Mouse (Mus musculus) brain, embryonic 14.5 days (tissue): ENCODE results near the gene 4930453N24Rik. TPM values are rescaled to one million over a fixed set of nuclear protein-coding genes. Genes with fewer than 3 reads are reported as not detected.

Experiments
- DNase-seq: peaks from one replicate; pipeline ENCODE4 v3.0.0-alpha.2; 2011; ENCODE audit warnings: low read depth
- CTCF ChIP-seq: fragments of 200-500 bp; IDR thresholded peaks from 2 replicates; pipeline ENCODE4 v1.5.1; 2012; ENCODE audit warnings: inconsistent platforms, mild to moderate bottlenecking, moderate library complexity, borderline replicate concordance; ENCODE audit not compliant: insufficient read depth, insufficient read length; ENCODE audit errors: extremely low read depth
- POLR2A ChIP-seq: fragments of 200-500 bp; IDR thresholded peaks from 2 replicates; pipeline ENCODE4 v1.6.1; 2012; ENCODE audit warnings: mild to moderate bottlenecking, inconsistent platforms, borderline replicate concordance; ENCODE audit not compliant: poor library complexity, insufficient read depth, insufficient read length, severe bottlenecking; ENCODE audit errors: extremely low read depth
- polyA plus RNA-seq: library from polyadenylated mRNA; depleted of rRNA; stranded (reverse); fragments of >200 nt; gene quantifications from 2 replicates; pipeline ENCODE4 v1.2.3, GENCODE M21; 2012

The 4930453N24Rik gene
- polyA plus RNA-seq, 1 experiment = 15.1 TPM

GRCm38 (mm10) chr16:64758561-64759244 lies 12.3 kb downstream of the 4930453N24Rik start:
- DNase-seq = no peak
- no peak for TF ChIP-seq CTCF
- TF ChIP-seq POLR2A = no peak

GRCm38 (mm10) chr16:64757666-64758400 lies 13.1 kb downstream of the 4930453N24Rik start:
- DNase-seq = no peak
- TF ChIP-seq POLR2A (no peak), CTCF (no peak)

GRCm38 (mm10) chr16:64756321-64756720 lies 14.6 kb downstream of the 4930453N24Rik start:
- DNase-seq = no peak
- TF ChIP-seq POLR2A (no peak), CTCF (no peak)

GRCm38 (mm10) chr16:64754743-64755139 lies 16.2 kb downstream of the 4930453N24Rik start:
- peak; percentile 85 for DNase-seq
- peak; percentile 65; the same call in 1 of the 2 replicates for TF ChIP-seq CTCF
- no peak for TF ChIP-seq POLR2A

- no peak for DNase-seq
- TF ChIP-seq POLR2A (no peak), CTCF (no peak)
These were observed 16.8 kb downstream of the 4930453N24Rik start for GRCm38 (mm10) chr16:64753990-64754742.

GRCm38 (mm10) chr16:64748237-64748636 lies 22.7 kb downstream of the 4930453N24Rik start:
- TF ChIP-seq POLR2A (no peak), CTCF (peak; percentile 97)
- peak; percentile 92 for DNase-seq

GRCm38 (mm10) chr16:64745089-64745488 lies 25.9 kb downstream of the 4930453N24Rik start:
- no peak for DNase-seq
- TF ChIP-seq CTCF (no peak), POLR2A (no peak)

GRCm38 (mm10) chr16:64737289-64737688 lies 33.7 kb downstream of the 4930453N24Rik start:
- TF ChIP-seq POLR2A = no peak
- TF ChIP-seq CTCF = no peak
- no peak for DNase-seq

- DNase-seq = peak; percentile 95
- TF ChIP-seq CTCF (peak; percentile 84; the same call in 1 of the 2 replicates), POLR2A (no peak)
These were observed 47.5 kb downstream of the 4930453N24Rik start for GRCm38 (mm10) chr16:64723273-64724057.

- TF ChIP-seq POLR2A (no peak), CTCF (no peak)
- peak; percentile 25 for DNase-seq
These were observed 49.4 kb downstream of the 4930453N24Rik start for GRCm38 (mm10) chr16:64721542-64721941.
